Mouse (Mus musculus) monocyte, adult 5-6 weeks (primary cell): ENCODE results near the gene Rslcan18. TPM values are rescaled to one million over a fixed set of nuclear protein-coding genes. Genes with fewer than 3 reads are reported as not detected.

Source experiments
- ATAC-seq: fragments of 153-309, 156-312 bp; replicated peaks from 2 replicates; pipeline ENCODE4 v1.8.0; 2017; ENCODE audit warnings: mild to moderate bottlenecking; ENCODE audit not compliant: low TSS enrichment, insufficient number of reproducible peaks, severe bottlenecking, poor library complexity, low FRiP score
- total RNA-seq: library from RNA; stranded (forward); fragments of 200-1000, 200-491, 200-594 nt; gene quantifications from 3 replicates; pipeline ENCODE4 v1.2.3, GENCODE M21; 2017

Gene Rslcan18
- total RNA-seq, 1 experiment from 2014 or later, result 0.19 TPM

DNA sequence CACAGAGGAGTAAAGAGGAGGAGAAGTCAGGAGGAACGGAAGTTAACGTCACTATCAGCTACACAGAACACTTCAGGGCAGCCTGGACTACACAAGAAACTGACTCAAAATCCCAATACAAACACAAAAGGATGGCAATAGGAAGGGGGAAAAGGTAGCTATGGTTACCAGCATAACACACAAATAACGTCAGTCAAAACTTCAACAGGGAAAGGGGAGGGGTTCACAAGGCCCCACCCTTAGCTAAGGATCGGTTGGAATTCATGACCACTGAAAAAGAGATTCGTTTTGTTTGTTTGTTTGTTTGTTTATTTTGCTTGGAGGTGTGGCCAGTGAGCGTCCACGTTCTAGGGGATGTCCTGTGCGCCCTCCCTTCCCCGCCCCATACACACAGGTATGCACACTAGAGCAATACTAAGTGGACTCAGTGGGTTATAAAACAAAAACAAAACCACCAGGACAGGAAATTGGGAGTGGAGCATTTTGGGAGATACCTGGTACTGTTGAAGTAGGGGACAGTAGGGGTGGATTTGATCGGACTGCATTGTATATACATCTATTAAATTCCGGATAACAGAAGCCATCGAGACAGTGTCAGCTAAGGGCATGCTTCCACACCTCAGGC lies 55.8 kb downstream of the Rslcan18 start:
- ATAC-seq, result no peak

Other genes starting within 250 kb of the Rslcan18 start
- gene Gm10767, start 211.3 kb downstream of the Rslcan18 start, total RNA-seq, result 0.76 to 2.0 TPM (median 1.6 TPM) in 3 replicates
- gene Zfp712, start 55.1 kb downstream of the Rslcan18 start, total RNA-seq, result 3.7 to 8.8 TPM (median 4.7 TPM) in 3 replicates
- gene Zfp708, start 18.3 kb downstream of the Rslcan18 start, total RNA-seq, result 0.48 TPM in 1 of 3 replicates, not detected in the others
- 1.7 to 9.0 TPM (median 2.1 TPM) in 3 replicates for gene Gm28557, start 7.7 kb downstream of the Rslcan18 start, total RNA-seq
- 1.7 to 5.2 TPM (median 2.8 TPM) in 3 replicates for gene Zfp759, start 5.4 kb upstream of the Rslcan18 start, total RNA-seq
- 3.9 to 13.6 TPM (median 5.7 TPM) in 3 replicates for gene Rsl1, start 56.9 kb upstream of the Rslcan18 start, total RNA-seq
- gene Zfp455, start 78.2 kb upstream of the Rslcan18 start, total RNA-seq, result 1.7 to 3.2 TPM (median 1.8 TPM) in 3 replicates
- 2.8 to 14.4 TPM (median 6.1 TPM) in 3 replicates for gene Zfp458, start 162.2 kb upstream of the Rslcan18 start, total RNA-seq
- 1.1 to 3.5 TPM (median 1.8 TPM) in 3 replicates for gene Zfp457, start 190.2 kb upstream of the Rslcan18 start, total RNA-seq
- gene Zfp595, start 216.3 kb upstream of the Rslcan18 start, total RNA-seq, result 8.6 to 13.9 TPM (median 13.1 TPM) in 3 replicates
- gene Gm28044, start 244.3 kb upstream of the Rslcan18 start, total RNA-seq, result 2.3 TPM in 1 of 3 replicates, not detected in the others
- gene Zfp953, start 244.3 kb upstream of the Rslcan18 start, total RNA-seq, result 7.5 to 10.8 TPM (median 9.6 TPM) in 3 replicates